Mouse (Mus musculus) forelimb bud, embryonic 11.5 days (tissue): Measurements from ENCODE around the gene Creg1.

ENCODE experiments used
- DNase-seq: peaks from one replicate; pipeline ENCODE4 v3.0.0-alpha.2; 2012; ENCODE audit warnings: low read depth, low spot score

The Creg1 gene

DNA sequence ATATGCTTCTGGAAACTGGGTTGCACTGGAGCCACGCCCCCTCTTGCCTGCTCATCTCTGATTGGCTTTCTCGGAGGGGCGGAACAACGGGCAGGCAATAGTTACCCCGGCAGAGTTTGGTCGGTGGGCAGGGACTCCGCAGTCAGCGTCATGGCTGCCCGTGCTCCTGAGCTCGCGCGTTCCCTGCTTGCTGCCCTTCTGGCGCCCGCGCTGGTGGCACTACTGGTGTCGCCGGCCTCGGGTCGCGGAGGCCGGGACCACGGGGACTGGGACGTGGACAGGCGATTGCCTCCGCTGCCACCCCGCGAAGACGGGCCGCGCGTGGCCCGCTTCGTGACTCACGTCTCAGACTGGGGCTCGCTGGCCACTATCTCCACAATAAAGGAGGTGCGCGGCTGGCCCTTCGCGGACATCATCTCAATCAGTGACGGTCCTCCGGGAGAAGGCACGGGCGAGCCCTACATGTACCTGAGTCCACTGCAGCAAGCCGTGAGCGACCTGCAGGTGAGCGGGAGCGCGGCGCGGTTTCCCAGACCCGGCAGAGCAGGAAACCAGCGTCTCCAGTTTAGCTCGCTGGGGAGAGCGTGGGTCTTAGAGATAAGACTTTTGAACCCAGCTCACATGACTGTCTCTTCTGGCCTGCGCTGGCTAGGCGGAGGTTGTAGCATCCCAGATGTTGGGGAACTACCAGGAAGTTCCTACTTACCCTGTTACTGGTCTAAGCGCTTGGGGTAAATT, at the start of gene Creg1:
Gene Creg1 (plus strand): TSS at position 112 of the 738 bp plus-strand sequence.
- DNase-seq = peak; percentile 90

DNA sequence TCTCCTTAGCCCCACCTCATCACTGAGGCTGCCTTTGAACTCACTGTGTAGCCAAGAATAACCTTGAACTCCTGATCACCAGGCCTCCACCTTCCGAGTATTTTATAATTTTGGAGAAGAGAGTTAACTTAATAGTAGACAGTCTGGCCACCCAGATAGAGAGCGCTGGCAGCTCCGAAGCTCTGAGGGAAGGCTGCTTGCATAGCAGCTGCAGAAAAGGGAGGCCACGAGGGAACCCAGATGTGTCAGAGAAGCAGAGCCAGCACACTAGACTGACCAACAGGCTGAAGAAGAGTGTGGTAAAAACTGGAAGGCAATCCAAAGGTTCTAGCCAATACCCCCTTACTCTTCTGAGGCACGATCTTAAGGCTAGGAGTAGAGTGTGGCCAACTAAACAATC, 49.7 kb upstream of the Creg1 start:
- DNase-seq = no peak

DNA sequence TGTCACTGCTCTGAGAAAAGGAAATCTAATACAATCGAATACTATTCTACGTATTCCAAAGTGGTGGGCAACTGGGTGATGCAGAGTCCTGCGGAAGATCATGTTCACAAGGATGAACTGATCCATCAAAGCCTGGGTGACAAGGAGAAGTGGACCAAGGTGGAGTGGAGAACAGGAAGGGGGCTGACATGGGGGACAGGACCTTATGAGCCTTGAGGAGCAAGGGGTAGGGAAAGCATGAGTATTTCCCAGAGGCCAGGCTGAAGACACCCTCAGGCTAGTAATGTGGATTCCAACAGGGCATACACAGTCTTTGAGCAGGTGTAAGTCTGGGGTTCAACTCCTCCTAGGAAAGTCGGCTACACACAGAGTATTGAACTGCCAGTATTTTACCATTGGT, 47.1 kb upstream of the Creg1 start:
- no peak for DNase-seq

DNA sequence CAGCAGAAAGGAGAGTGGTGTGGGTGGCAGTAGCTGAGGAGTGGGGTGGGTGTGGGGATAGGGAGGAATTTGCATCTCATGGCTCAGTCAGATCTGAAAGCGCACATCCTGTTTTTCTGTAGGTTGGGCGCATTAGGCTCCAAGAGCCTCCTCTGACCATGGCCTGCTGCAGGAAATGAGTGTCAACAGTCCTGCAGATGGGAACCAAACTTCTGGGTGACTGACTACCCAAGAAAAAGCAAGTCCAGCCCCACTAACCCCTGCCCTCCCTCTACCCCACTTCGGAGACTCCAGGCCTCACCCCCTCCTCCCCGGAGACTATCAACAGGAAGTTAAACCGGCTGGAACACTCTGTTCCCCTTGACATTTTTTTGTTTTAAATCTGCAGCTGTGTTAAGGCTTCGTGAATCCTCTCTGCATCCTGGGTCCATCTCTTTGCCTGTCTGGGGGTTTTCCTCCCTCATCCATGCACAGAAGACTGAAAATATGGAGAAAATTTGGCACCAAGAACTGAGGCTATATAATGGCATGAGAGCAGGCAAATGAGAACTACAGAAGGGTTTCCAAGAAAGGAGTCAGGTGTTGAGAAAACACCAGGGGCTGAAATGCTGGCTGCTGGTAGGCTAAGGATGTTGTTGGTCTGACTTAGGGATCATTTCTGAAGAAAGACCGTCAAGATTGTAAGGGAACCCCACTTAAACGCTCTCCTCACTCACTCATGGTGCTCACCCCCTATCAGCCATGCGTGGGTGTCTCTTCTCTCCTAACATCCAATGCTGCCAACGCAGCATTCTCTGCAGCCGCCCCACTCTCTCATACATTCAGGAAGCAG, 45.6 kb upstream of the Creg1 start:
- no peak for DNase-seq

DNA sequence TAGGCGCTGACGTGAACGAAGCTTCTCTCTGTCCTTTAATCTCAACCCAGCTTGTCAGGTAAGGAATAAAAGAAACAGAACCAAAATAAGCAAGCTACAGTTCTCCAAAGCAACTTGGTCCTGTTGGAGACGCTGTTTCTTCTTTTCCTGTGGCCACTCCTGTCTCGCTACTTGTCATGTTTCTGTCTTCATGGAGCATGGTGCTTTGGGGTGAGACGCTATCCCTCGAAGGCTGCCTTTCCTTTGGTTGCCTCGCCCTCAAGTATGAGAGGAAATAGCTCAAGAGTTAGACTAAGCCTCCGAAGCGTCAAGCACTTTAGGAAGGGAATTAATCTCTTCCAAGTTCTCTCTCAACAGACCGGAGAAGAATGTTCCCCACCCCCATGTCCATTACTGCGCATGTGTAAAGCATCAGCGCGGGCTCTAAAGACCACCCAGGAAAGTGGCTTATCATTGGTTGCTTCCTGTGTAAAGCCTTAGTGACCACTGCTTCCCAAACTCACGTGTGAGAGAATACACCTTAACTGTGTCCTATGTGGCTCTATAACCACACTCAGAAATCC, 44.9 kb upstream of the Creg1 start:
- no peak for DNase-seq

DNA sequence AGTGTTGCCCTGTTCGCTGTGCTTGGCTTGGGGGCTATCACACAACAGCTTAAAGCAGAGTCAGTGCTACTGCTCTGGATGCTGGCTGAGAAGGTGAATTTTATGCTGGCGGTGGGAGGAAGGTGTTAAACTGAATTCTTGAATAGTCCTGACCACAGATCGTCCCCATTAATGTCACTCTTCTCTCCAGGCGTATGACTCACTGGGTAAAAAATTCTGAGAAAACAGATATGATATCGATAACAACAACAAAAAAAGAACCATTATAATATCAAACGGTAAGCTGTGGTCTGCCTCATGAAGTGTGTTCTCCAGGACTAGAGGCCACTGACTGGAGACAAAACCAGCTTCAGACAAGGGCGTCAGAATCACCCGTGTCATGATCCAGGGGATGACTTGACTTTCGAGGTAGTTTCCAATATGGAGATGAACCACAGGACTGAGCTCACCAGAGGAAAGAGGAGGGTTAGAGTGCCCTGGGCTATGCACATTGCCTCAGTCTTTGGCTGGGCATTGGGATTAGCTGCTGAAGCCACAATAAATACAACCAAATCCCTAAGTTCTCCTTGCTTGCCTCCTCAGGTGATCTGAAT, 40.9 kb upstream of the Creg1 start:
- no peak for DNase-seq

DNA sequence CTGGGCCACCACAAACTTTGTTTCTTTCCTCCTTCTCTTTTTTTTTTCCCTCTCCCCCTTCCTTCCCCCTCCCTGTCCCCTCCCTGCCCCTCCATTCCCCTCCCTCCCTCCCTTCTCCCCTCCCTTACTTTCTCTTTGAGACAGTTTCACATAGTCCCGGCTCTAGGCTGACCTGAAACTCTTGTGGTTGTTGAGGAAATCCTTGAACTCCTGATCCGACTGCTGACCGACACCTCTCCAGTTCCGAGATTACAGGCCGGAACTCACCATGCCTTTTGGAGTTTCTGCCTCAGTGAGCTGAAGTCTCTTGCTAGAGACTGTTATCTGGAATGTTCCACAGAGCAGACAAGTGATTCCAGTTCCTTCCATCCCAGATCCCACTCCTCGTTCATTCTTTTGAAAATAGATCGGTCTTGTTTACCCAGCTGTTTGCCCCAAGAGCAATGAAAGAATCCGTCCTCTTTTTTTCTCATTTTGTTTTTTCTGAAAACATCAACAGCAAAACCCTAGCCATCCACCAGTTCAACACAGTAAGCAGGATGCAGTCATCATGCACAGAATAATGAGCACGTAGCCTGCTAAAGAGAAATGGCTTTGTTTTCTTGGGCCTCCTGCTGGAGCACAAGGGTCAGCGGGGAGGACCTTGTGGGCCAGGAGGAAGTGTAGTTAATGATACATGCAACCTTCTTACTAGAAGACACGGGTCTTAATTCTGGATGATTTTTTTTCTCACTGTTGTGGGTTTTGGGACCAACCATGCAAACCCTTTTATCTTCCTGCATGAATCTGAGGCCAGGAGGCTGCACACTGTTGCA, 39.1 kb upstream of the Creg1 start:
- no peak for DNase-seq

DNA sequence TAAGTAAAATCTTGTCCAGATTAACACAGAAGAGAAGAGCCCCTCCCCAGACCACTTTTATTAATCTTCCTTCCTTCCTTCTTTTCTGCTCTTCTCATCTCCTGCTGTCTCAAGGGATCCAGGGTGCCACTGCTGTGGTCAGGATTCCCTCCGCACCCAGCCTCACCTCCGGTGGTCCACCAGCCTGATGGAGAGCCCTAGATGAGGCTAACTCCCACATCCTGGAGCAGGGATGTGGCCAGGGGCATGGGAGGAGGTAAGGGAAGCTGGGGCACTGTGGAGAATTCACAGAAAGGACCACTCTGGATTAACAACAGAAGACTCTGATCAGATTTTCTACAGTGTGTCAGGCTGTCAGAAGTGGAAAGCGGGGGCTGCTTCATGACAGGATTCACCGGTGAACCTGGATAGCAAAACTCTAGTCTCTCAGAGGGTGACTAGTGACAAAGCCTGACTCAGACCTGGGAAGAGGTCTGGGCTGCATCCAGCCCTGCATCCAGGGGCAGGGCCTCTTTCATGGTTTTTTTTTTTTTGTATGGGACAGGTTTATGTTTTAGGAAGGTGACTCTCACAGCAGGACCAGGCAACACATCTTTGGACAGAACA, 38.4 kb upstream of the Creg1 start:
- no peak for DNase-seq

DNA sequence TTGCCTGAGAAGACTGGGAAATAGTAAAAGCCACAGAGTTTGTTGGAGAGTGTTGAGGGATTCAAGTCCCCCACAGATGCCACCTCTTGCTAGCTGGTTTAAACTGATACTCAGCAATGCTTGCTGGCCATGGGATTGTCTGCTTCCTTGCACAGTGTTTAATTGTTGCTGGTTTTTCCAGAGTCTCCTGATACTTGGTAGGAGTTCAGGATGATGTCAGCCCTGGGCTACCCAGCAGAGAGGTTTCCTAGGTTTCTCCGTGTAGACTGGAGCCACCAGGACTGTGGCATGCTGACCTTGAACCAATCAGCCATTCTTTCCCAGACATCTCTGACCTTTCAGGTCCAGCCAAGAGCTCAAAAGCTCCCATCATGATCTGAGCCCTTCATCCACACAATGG, 36.6 kb upstream of the Creg1 start:
- DNase-seq = no peak

DNA sequence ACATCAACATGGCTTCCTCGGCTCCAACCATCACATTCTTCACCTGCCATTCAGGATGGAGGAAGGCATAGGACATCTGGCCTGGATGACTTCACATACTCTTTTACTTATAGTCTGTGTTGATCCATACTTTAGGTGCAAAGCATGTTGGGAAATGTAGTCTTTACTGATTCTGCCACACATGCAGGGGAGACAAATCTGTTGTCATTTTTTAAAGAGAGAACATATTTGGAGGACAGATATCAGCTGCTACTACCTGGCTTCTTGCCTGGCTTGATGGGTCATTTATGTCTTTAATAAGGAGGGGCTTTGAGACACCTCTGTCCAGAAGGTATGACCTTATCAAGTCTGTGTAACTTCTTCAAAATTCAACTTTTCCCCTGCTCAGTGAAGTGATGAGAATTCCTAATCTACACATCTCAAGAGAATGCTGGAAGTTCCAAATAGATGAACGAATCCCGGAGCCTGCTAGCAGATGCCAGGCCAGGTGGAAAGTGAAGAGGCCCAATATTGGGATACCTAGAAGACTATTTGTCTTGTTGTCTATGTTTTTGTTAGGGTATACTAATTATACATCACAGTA, 35.4 kb upstream of the Creg1 start:
- DNase-seq = no peak

DNA sequence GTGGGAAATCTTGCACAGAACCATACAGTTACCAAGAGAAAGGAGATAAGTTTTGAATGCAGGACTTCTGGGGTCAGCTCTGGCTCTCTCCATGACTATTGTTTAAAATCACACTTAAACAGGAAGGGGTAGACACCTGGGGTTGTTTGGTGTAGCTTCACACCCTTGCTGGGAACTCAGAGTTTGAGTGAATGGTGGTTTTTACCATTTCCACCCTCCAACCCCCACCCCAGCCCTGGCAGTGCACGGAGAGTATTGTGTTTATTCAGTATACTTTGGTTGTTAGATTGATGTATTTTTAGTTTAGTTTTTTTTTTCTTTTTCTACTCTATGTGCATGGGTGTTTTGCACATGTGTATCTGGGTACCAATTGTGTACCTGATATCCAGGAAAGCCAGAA, 33.4 kb upstream of the Creg1 start:
- no peak for DNase-seq

DNA sequence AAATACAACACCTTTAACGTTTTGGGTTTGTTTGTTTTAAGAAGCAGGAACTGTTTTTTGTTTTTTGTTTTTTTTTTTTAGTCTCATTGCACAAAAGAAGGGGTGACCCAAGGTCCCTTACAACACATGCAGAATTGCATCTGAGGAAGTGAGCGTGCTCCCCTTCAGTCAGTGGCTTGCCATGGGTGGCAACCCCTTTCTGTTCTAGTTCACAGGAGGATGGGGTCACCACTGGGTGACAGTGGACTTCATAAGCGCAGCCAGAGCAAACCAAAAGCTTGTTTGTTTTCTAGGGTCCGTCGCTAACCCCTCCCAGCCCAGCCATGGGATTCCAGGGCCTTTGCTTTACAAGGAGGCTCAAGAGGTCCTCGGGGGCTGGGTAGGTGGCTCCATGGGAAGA, 32.0 kb upstream of the Creg1 start:
- DNase-seq = no peak

DNA sequence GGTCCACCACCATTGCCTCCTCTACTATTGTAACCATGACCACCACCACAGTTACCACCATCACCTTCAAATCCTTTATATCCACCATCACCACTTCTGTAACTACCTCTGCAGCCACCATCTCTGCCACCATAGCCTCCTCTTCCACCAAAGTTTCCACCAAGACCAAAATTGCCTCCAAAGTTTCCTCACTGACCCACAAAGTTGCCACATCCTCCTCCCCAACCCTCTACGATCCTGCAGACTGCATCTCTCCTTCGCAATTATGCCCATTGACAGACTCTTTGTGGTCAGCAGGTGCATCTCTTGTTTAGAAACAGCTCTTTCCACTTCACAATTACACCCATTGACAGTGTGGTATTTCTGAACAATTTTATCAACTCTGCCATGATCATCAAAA, 28.7 kb upstream of the Creg1 start:
- no peak for DNase-seq

DNA sequence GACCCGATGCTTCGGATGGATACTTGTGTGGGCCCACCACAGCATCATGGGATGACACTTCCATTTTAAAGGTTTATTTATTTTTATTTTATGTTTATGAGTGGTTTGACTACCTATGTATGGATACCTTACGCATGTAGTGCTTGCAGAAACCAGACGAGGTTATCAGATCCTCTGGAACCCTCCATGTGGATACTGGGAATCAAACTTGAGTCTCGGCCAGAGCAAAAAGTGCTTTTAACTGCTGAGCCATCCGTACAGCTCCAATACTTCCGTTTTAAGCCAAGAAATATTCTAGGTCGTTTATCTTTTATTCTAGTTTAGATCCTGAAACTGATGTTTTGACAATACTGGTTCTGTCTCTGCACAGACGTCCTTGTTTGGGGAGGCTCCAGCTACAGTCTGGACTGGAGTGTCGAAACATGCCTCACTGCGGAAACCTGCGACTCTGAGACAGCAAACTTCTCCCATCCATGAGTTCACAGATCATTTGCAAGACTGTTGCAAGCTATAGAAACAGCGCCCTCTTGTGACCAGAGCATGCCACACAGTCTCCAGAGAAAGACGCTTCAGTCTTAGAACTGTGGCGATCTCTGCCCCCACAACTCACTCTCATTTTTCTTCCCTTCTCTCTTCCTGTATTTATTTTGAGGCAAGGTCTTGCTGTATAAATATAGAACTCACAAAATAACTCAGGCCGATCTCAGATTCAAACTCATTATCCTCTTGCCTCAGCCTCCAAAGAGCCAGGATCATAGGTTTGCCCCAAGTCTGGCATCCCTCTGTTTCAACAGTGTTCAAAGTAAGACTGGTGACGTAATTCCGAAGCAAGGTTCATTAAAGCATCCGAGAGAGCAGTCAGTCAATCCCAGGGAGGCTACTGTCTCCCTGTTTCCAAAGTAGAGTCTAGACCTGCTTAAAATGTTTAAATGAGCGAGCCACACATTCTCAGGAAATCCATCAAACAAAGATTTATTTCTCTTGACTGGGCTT, 27.4 kb upstream of the Creg1 start:
- DNase-seq = peak; percentile 90

DNA sequence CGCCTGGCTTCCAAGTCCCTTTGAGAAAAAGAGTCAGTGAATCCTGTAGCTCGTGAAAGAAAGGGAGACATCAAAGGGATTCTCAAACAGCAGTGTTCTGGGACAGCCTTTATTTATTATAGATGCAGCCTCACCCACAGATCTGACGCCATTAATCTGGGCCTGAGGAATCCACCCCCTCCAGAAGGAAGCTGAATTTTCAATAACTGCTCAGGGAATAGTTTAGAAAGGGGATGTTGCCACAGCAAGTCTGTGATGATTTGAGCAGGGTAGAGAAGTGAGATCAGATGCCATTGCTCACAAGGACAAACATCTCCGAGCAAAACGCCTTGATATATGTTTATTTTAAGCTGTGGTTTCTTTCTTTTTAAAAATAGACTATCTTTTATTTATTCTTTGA, 26.1 kb upstream of the Creg1 start:
- DNase-seq = no peak

DNA sequence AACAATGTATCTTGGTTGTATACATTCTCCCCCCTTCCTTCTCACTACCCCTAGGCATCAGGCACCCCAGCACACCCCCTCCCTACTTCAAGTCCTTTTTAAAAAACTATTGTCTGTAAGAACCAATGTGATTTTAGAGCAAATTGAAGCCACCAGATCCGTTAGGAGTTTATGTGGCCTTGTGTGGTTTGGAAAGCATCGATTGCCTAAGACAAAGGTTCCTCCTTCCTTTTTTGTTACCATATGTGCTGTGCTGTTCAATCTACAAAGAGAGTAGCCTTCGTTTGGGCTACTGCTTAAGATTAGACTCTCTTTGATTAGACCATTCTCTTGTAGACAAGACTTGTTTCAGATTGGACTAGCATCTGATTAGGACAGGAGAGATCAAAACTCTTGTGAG, 25.7 kb upstream of the Creg1 start:
- no peak for DNase-seq

DNA sequence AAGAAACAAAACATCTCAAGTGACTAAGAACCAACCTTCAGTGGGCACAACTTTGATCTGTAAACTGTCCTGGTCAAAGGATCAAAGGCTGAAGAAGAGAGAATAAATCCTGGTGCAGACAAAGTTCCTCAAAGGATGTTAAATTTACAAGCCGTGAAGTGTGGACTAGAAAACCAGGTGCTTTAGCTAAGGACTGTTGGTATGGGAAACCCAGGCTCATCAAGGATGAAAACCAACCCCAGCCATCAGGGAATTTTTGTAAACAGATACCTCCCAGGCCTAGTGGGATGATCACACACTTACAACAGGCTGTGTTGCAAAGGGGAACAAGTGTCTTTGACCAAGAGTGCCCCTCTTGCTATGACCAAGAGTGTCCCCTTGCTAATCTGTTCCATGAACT, 24.6 kb upstream of the Creg1 start:
- no peak for DNase-seq

DNA sequence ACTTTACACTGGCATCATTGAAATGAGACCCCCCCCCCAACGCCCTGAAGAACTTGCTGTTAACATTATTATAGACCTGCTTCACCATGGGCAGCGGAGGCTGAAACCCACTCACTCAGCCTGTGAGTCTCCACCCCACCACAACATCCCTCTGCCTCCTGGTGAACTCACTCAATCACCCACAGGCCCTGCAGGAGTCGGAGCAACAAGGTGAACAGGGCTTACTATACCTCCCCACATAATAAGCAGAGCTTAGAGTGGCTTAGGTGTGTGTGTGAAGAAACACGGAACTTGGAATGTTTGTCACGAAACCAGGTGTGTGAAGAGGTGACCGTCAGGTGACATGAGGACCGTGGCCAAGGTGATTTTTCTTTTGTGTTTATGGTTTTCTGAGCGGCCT, 21.6 kb upstream of the Creg1 start:
- no peak for DNase-seq

DNA sequence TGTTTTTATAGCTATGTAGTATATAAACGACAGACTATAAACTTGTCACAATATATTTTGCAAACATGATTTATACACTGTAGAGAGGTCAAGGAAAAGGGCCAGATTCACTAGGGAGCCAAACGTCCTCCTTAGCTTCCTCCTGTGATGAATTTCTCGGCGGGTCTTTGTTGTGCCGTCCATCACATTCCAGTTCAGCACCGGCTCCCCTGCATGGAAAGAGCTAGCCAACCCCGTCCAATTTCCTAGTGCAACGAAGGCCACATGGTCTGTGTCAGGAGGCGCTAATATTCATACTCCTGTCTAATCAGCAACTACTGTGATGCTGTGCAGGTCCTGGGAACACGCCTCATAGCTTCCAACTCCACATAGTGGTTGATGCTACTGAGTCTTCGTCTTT, 15.5 kb upstream of the Creg1 start:
- peak; percentile 30 for DNase-seq

DNA sequence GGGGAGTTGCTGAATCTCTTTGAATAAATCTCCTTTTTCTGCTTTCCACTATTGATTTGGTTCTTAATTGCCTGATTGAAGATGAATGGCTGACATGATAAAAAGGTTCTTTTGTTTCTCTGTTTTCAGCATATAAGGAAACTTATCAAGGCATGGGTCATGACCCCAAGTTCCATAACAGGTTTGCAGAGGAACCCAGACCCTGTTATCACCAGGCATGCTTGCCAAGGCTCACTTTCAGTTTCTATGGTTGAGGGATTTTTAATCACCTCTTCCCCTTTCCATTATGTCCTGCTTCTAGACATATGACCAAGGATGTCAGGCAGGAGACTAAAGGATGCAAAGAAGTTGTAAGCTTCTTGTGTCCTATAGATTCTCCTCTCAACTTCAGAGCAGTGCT, 12.4 kb upstream of the Creg1 start:
- DNase-seq = no peak
